Mouse (Mus musculus): ENCODE results near the gene Plppr1. TPM values are rescaled to one million over a fixed set of nuclear protein-coding genes. Genes with fewer than 3 reads are reported as not detected.

Gene Plppr1
- 4.9 and 5.1 TPM in 2 replicates for polyA plus RNA-seq (2015; fragmentation: Nextera tagmentation; extraction: Ambion mirVana)

DNA sequence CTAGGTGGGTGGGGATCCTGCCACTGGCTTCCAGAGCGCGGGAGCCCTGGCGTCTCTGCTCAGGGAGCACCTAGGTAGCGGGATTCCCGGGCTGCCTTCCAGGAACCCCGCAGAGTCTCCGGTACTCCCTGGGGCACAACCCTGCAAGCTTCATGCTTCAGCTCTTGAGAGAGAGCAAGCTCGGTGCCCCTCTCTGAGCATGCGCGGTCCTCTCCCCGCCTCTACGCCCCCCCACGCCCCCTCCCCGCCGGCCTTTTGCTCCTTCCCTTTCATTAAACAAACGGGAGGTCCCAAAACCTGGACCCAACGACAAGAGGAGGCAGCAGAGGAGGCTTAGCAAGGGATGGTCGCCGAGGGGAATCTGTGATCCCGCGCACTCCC, at the start of gene Plppr1:
Gene Plppr1 (plus strand): TSS at position 253 of the 381 bp plus-strand sequence.
- under 1% methylated on average over 20 of the region's 21 CpGs for WGBS
- Histone ChIP-seq H3K4me3 (peak within 1 kb of the TSS; percentile 59), H3K4me2 (peak within 1 kb of the TSS; percentile 99), H3K36me3 (no peaks in the 10 kb centered on the region), H3K9ac (peak within 1 kb of the TSS; percentile 39), H3K4me1 (peaks cover 11% of the 10 kb centered on the region), H3K27ac (no peak within 1 kb of the TSS), H3K27me3 (peaks cover 13% of the 10 kb centered on the region; the same call in 1 of the 2 replicates), H3K9me3 (no peaks in the 10 kb centered on the region)
- ATAC-seq (ENCODE audit: insufficient number of reproducible peaks, low FRiP score, low TSS enrichment, low read depth), result peak; percentile 64

DNA sequence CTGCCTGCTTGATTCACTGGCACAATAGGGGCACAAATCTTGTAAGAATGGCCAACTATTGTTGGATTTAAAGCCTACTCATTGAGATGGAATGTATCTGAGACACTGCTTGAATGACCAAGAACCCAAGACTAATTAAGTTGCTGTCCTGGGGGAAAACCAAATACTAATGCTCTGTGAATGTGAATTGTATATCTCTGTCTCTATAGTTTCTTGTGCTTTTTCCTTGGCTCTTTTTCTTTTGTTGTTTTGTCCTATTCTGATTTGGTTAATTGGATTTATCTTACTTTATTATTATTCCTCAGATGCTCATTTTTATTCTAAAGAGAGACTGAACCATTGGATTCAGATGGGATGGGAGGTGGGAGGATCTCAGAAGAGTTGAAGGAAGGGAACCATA, 42.4 kb upstream of the Plppr1 start:
- no peak for ATAC-seq (ENCODE audit: insufficient number of reproducible peaks, low FRiP score, low TSS enrichment, low read depth)
- H3K9ac ChIP-seq, result no peak overlapping the region
- H3K27me3 ChIP-seq, result no peaks in the 10 kb centered on the region
- no peak overlapping the region for H3K4me2 ChIP-seq
- no peak overlapping the region for H3K27ac ChIP-seq
- H3K36me3 ChIP-seq, result no peaks in the 10 kb centered on the region
- H3K4me3 ChIP-seq, result no peak overlapping the region
- no peaks in the 10 kb centered on the region for H3K9me3 ChIP-seq
- H3K4me1 ChIP-seq, result no peaks in the 10 kb centered on the region

GRCm38 (mm10) chr4:49023221-49023620, 35.9 kb upstream of the Plppr1 start:
- Histone ChIP-seq H3K9ac (no peak overlapping the region), H3K4me3 (no peak overlapping the region), H3K9me3 (no peaks in the 10 kb centered on the region), H3K27ac (no peak overlapping the region), H3K27me3 (no peaks in the 10 kb centered on the region), H3K36me3 (no peaks in the 10 kb centered on the region), H3K4me2 (no peak overlapping the region), H3K4me1 (no peaks in the 10 kb centered on the region)
- no peak for ATAC-seq (ENCODE audit: insufficient number of reproducible peaks, low FRiP score, low TSS enrichment, low read depth)
- 81% methylated on average over 1 of the region's 1 CpGs for WGBS

DNA sequence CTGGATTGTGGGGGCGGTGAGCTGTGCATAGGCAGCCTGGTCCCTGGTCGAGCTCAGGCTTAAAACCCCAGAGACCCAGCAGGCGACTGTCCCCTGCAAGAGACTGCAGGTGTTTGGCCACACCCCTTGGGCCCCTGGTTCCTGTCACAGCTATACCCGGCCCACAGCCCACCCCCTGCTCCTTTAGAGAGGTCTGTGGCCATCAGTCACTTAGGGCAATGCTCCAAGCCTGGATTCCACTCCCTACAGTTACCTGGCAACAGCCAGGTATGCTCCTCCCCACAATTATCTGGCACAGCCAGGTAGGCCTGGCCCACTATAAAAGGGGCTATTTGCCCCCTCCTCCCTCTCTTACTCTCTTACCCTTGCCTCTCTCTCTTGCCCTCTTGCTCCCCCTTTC, 20.8 kb upstream of the Plppr1 start:
- H3K9me3 ChIP-seq, result no peaks in the 10 kb centered on the region
- H3K9ac ChIP-seq, result no peak overlapping the region
- no peaks in the 10 kb centered on the region for H3K4me1 ChIP-seq
- no peaks in the 10 kb centered on the region for H3K27me3 ChIP-seq
- WGBS, result 46% methylated on average over 4 of the region's 4 CpGs
- H3K27ac ChIP-seq, result no peak overlapping the region
- H3K4me3 ChIP-seq, result no peak overlapping the region
- no peak overlapping the region for H3K4me2 ChIP-seq
- H3K36me3 ChIP-seq, result no peaks in the 10 kb centered on the region
- no peak for ATAC-seq (ENCODE audit: insufficient number of reproducible peaks, low FRiP score, low TSS enrichment, low read depth)

GRCm38 (mm10) chr4:49039854-49040253, 19.2 kb upstream of the Plppr1 start:
- H3K36me3 ChIP-seq, result no peaks in the 10 kb centered on the region
- no peak for ATAC-seq (ENCODE audit: insufficient number of reproducible peaks, low FRiP score, low TSS enrichment, low read depth)
- 87% methylated on average over 3 of the region's 3 CpGs for WGBS

DNA sequence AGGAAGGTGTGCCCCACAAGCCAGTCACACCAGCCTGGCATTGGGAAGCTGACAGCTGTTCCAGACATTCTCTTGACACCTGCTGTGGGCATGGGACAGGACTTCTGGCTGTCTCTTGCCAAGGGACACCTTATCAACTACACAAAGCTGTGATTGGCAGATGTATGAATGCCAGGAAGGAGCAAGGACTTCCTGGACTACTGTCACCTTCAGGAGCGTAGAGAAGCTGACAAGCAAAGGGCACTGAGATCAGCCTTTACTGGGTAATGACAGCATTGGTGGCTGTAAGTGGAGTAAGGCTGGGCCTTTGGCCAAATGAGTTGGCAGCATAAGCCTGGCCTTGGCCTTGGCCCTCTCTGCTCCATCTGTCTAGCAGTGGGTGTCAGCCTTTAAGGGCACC, 17.4 kb upstream of the Plppr1 start:
- H3K27ac ChIP-seq, result no peak overlapping the region
- WGBS, result 72% methylated on average over 1 of the region's 1 CpGs
- H3K4me1 ChIP-seq, result no peaks in the 10 kb centered on the region
- ATAC-seq (ENCODE audit: insufficient number of reproducible peaks, low FRiP score, low TSS enrichment, low read depth), result no peak
- H3K9ac ChIP-seq, result no peak overlapping the region
- H3K27me3 ChIP-seq, result no peaks in the 10 kb centered on the region
- H3K4me2 ChIP-seq, result no peak overlapping the region
- no peak overlapping the region for H3K4me3 ChIP-seq
- H3K9me3 ChIP-seq, result no peaks in the 10 kb centered on the region
- H3K36me3 ChIP-seq, result no peaks in the 10 kb centered on the region

More at GRCm38 (mm10) chr4:49039854-49040253, 19.2 kb upstream of the Plppr1 start:
- no peak overlapping the region for H3K9ac ChIP-seq
- H3K27ac ChIP-seq, result no peak overlapping the region
- H3K4me1 ChIP-seq, result no peaks in the 10 kb centered on the region
- H3K4me3 ChIP-seq, result no peak overlapping the region
- H3K4me2 ChIP-seq, result no peak overlapping the region
- H3K27me3 ChIP-seq, result no peaks in the 10 kb centered on the region
- no peaks in the 10 kb centered on the region for H3K9me3 ChIP-seq

- Histone ChIP-seq H3K4me3 (no peak overlapping the region), H3K9me3 (no peaks in the 10 kb centered on the region), H3K27ac (no peak overlapping the region), H3K36me3 (no peaks in the 10 kb centered on the region), H3K27me3 (no peaks in the 10 kb centered on the region), H3K4me1 (no peaks in the 10 kb centered on the region), H3K9ac (no peak overlapping the region), H3K4me2 (no peak overlapping the region)
- ATAC-seq (ENCODE audit: insufficient number of reproducible peaks, low FRiP score, low TSS enrichment, low read depth), result no peak
- WGBS, result 88% methylated on average over 1 of the region's 1 CpGs
Observed at GRCm38 (mm10) chr4:49050628-49051027, 8.4 kb upstream of the Plppr1 start.

- 48% methylated on average over 2 of the region's 2 CpGs for WGBS
- ATAC-seq (ENCODE audit: insufficient number of reproducible peaks, low FRiP score, low TSS enrichment, low read depth), result no peak
- H3K4me2 ChIP-seq, result no peak overlapping the region
- no peaks in the 10 kb centered on the region for H3K9me3 ChIP-seq
- H3K36me3 ChIP-seq, result no peaks in the 10 kb centered on the region
- peaks cover 13% of the 10 kb centered on the region; the same call in 1 of the 2 replicates for H3K27me3 ChIP-seq
- H3K4me3 ChIP-seq, result no peak overlapping the region
- peaks cover 11% of the 10 kb centered on the region for H3K4me1 ChIP-seq
- H3K9ac ChIP-seq, result no peak overlapping the region
- H3K27ac ChIP-seq, result no peak overlapping the region
Observed at GRCm38 (mm10) chr4:49057916-49058315, 1.2 kb upstream of the Plppr1 start.

- H3K27ac ChIP-seq, result no peak overlapping the region
- peaks cover 13% of the 10 kb centered on the region; the same call in 1 of the 2 replicates for H3K27me3 ChIP-seq
- peak overlapping the region; percentile 99 for H3K4me2 ChIP-seq
- peak overlapping the region; percentile 59 for H3K4me3 ChIP-seq
- WGBS, result 8% methylated on average over 7 of the region's 7 CpGs
- no peaks in the 10 kb centered on the region for H3K9me3 ChIP-seq
- no peaks in the 10 kb centered on the region for H3K36me3 ChIP-seq
- peaks cover 11% of the 10 kb centered on the region for H3K4me1 ChIP-seq
- ATAC-seq (ENCODE audit: insufficient number of reproducible peaks, low FRiP score, low TSS enrichment, low read depth), result no peak
- H3K9ac ChIP-seq, result peak overlapping the region; percentile 39
Observed at GRCm38 (mm10) chr4:49058557-49058956, 516 bp upstream of the Plppr1 start.

DNA sequence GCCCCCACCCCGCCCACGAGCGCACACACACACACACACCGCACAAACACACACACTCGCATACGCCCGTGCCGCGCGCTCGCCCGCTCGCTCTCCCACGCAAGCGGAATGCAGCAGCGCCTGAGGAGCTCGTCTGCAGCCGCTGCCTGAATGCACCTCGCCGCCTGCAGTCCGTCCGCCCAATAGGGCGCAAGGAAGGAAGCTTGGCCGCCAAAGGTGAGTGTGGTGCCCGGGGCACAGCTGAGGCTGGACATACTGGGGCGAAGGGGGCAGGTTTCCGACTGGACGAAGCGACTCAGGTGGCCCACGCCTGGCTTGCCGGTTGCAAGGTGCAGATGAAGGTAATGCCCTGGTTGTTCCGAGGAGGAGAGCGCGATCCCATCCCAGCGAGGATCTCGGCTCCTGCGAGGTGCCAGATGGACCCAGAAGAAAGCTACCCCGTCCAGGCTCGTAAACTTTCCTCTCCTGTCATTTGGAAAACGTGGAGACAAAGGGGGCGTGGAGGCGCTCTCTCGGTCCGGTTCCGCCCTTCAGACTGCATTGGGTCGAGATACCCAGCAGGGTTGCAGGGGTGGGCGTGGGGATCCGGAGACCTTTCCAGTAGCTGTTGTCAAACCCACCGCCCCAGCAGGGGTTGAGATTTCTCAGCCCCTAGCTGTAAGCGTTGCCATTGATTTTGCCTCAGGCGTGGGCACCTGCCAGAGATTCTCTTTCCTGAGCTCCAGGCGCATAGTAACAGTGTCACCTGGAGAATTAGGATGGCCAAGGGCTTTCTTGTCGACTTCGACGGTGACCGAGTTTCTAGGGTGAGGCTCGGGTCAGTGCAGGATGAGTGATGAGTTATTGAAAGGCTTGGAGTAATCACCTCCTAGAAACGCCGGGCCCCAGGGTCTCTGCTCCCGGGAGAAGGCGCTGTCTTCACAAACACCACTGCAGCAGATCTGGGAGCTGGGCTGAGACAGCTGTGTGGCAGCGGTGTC, 619 bp downstream of the Plppr1 start:
- Histone ChIP-seq H3K27ac (no peak overlapping the region), H3K9ac (peak overlapping the region; percentile 39), H3K4me3 (peak overlapping the region; percentile 59), H3K4me1 (peaks cover 11% of the 10 kb centered on the region), H3K4me2 (peak overlapping the region; percentile 99), H3K9me3 (no peaks in the 10 kb centered on the region), H3K36me3 (no peaks in the 10 kb centered on the region), H3K27me3 (peaks cover 13% of the 10 kb centered on the region; the same call in 1 of the 2 replicates)
- ATAC-seq (ENCODE audit: insufficient number of reproducible peaks, low FRiP score, low TSS enrichment, low read depth), result peak; percentile 64
- under 1% methylated on average over 62 of the region's 62 CpGs for WGBS

- no peak for ATAC-seq (ENCODE audit: insufficient number of reproducible peaks, low FRiP score, low TSS enrichment, low read depth)
- Histone ChIP-seq H3K27ac (no peak overlapping the region), H3K4me2 (no peak overlapping the region), H3K4me1 (no peaks in the 10 kb centered on the region), H3K9ac (no peak overlapping the region), H3K4me3 (no peak overlapping the region), H3K9me3 (no peaks in the 10 kb centered on the region), H3K27me3 (no peaks in the 10 kb centered on the region), H3K36me3 (no peaks in the 10 kb centered on the region)
- 73% methylated on average over 4 of the region's 4 CpGs for WGBS
Observed at GRCm38 (mm10) chr4:49069471-49069870, 10.4 kb downstream of the Plppr1 start.

GRCm38 (mm10) chr4:49072886-49073285, 13.8 kb downstream of the Plppr1 start:
- Histone ChIP-seq H3K4me1 (no peaks in the 10 kb centered on the region), H3K4me3 (no peak overlapping the region), H3K27ac (no peak overlapping the region), H3K9ac (no peak overlapping the region), H3K27me3 (no peaks in the 10 kb centered on the region), H3K36me3 (no peaks in the 10 kb centered on the region), H3K4me2 (no peak overlapping the region), H3K9me3 (no peaks in the 10 kb centered on the region)
- 55% methylated on average over 4 of the region's 4 CpGs for whole genome bisulfite sequencing
- ATAC-seq (ENCODE audit: insufficient number of reproducible peaks, low FRiP score, low TSS enrichment, low read depth), result no peak

Measured in limb, embryonic 15.5 days (tissue).